ENCODE assay signal across 14 mouse cellular contexts in the genomic region with DNA sequence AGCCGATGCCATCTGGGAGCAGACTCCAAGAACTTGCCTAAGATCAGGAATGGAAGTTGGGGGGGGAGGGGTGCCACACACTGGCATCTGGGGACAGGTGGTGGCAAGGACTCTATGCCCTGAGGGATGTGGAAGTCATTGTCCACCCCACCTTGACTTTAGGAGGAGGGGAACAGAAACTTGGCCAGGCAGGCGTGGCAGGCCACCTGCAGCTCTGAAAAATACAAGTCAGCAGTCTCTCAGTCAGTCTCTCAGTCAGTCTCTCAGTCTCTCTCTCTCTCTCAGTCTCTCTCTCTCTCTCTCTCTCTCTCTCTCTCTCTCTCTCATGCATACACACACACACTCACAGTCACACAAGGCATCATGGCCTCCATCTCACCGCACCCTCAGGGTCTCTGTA.
"Had no signal": no experiment of that assay in that cellular context is flagged by ENCODE, and none has a peak within 500 bp of the region (broad histone marks: within the 10 kb centered on the region; RNA-seq: fewer than 3 reads in every experiment).

No protein-coding gene starts in this region.

- H3K4me1 ChIP-seq: midbrain, embryonic 13.5 days; midbrain, embryonic 15.5 days; neural tube, embryonic 12.5 days had no signal

- ATAC-seq: midbrain, embryonic 15.5 days had no signal

- H3K27me3 ChIP-seq: megakaryocyte, embryonic 14.5 days; midbrain, embryonic 13.5 days; midbrain, embryonic 15.5 days; neural tube, embryonic 12.5 days had no signal

- H3K4me2 ChIP-seq: lung, embryonic 14.5 days; midbrain, embryonic 11.5 days; midbrain, embryonic 13.5 days; midbrain, embryonic 15.5 days; neural tube, embryonic 12.5 days had no signal

- H3K27ac ChIP-seq: macrophage; midbrain, embryonic 13.5 days; midbrain, embryonic 15.5 days; neural tube, embryonic 12.5 days had no signal

- H3K9ac ChIP-seq: lung, embryonic 14.5 days; midbrain, embryonic 13.5 days; midbrain, embryonic 15.5 days; neural tube, embryonic 12.5 days had no signal

- H3K4me3 ChIP-seq: megakaryocyte, embryonic 14.5 days; midbrain, embryonic 13.5 days; midbrain, embryonic 15.5 days; neural tube, embryonic 12.5 days had no signal

- DNase-seq: lung, adult 18-20 months; lung, embryonic 14.5 days; lung, postnatal 10 days; right cerebral cortex, postnatal 14 days; spleen, adult 18-20 months; thymus, adult 18-20 months; thymus, postnatal 14 days; thymus, postnatal 36 days had no signal

- H3K9me3 ChIP-seq: megakaryocyte, embryonic 14.5 days; midbrain, embryonic 13.5 days; midbrain, embryonic 15.5 days; neural tube, embryonic 12.5 days had no signal
